Mouse (Mus musculus): Measurements from ENCODE around the gene Ptprk. TPM values are rescaled to one million over a fixed set of nuclear protein-coding genes. Genes with fewer than 3 reads are reported as not detected.

The Ptprk gene
- total RNA-seq, 2 experiments from 2014 or later: 9.4 to 14.2 TPM

DNA sequence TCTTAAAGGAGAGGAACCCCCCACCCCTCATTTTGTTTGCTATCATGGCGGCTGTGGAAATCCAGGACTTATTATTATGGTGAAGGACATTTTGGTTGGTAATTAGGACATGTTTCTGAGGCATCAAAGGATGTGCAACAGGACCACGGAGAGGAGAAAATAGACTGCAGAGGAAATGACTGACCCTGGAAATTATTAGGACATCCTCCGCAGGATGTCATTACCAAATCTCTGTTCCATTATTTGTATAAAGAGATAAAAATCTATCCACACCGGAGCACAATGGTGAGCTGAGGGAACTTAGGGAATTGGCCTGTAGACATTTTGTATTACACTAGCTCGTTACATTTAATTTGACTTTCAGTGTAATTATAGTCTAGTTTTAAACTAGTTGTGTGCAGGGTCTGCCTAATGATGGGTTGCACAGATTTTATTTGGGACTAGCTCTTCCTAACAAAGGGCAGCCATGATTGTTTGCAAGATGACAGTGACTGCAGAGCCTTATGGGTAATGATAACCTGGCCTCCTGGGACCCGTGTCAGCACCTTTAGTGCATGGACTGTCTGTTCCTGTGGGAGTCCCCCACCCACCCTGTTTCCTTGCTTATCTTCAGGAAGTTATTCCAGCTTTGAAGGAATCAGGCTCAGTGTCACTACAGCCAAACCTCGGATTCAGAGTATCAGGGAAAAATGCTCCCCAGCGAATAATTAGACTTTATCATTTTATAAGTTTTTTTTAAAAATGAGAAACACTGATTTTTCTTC lies 38.4 kb downstream of the Ptprk start:
- no peak for DNase-seq

DNA sequence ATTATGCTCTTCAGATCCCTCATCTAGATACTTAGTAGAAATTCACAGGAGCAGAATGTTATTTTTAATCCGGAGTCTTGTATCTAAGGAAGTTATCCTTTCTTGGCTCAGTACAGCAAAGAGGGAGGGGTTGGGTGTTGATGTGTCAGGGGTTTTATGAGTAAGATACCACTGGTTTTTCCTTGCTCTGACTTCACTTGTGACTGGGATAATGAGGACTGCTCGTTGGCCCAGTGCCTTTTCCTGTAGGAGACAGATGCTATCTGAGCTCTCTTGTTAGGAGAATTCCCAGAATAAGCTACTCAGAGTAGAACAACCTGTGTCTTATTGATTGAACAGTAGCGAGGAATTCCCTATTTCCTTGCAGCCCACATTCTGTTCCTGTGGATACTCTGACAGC lies 39.3 kb downstream of the Ptprk start:
- no peak for DNase-seq

DNA sequence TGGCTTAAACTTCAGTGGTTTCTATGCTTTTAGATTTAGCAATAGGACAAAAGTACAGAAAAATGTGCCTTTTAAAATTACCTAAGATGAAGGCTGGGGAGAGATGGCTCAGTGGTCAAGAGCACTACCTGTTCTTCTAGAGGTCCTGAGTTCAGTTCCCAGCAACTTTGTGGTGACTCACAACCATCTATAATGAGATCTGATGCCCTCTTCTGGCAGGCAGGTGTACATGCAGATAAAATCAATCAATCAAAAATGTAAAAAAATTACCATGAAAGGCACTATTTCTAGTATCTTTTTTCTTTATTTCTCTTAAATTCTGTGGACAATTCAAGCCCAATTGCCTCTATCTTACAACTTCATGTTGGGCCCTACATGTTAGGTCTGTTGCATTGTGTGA lies 42.4 kb downstream of the Ptprk start:
- DNase-seq: no peak

DNA sequence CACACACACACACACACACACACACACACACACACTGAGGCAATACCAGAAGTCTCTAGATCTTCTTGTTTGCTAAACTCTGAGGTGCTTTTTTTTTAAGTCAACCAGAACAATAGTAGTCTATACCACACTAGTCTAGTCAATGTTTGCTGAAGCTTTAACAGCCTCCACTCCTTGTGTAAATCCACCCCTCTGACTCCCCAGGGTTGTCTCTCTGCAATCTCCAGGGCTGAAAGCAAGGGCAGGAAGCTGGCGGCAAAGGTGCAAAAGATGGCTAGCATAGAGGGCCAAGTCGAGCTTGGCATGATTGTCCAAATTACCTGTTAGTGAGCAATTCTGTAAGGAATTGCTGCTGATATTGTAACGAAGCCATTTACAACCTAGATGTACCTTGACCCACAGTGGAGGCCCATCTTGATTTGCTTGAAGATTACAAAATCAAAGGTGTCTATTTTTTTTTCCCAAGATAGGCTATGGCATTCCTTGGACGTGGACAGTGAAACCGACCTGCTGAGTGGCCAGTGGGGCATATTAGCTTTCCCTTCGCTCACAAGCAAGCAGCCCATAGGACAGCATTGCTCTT lies 44.3 kb downstream of the Ptprk start:
- no peak for DNase-seq

DNA sequence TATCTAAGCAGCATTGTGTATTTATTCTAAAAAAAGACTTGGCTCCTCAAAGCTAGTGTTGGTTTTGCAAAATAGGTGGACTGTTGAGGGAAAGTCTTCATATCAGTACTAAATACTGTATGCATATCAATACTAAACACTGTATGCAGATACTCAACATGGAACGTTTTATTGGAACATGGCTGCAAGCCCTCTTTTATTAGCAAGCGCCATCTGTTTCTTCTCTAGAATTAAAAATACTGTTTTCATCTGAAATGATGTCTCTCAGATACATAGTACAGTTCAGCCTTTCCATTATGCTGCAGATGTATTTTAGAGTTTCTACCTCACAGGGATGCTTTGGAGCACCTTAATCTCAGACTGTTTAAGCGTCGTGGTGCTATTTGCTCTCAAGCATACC lies 49.3 kb downstream of the Ptprk start:
- no peak for DNase-seq

DNA sequence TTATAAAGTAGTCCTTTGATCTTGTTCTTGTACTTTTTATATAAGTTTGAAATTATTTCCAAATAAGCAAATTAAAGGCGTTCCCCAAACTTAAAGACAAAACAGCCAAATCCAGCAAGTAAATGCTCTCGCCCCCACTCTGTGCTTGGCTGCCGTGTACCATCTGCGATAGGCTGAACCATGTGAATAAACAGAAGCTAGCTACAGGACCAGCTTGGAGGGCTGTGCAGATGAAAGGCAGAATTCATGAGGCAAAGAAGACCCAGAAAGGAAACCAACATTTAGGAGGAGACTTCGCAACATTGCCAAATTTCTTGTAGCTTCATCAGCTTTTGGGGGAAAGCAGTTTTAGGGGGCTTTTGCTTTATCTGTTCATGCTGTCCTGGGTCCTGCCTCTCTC lies 53.4 kb downstream of the Ptprk start:
- DNase-seq: no peak

- no peak for DNase-seq
Observed at GRCm38 (mm10) chr10:28128450-28128849, 53.8 kb downstream of the Ptprk start.

DNA sequence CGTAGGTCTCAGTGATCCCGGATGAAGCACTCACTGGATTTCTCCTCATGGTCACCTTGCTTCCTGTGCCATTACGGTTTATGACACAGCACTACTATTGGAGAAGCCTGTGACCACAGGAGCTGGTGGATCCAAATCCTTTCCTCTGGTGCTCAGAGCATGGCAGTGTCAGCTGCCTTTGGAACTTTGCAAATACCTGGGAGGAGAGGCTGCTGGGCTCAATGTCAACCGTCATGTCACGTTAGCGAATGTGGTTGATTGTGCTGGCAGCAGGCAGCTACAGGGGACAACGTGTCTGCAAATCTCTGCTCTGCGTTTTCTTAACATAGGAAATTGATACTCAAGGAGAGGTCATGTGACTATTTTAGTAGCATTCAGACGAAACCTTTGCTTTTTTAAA lies 55.8 kb downstream of the Ptprk start:
- no peak for DNase-seq

- no peak for DNase-seq
Observed at GRCm38 (mm10) chr10:28133770-28134169, 59.1 kb downstream of the Ptprk start.

GRCm38 (mm10) chr10:28138399-28138798 lies 63.8 kb downstream of the Ptprk start:
- no peak for DNase-seq

GRCm38 (mm10) chr10:28144459-28144858 lies 69.8 kb downstream of the Ptprk start:
- no peak for DNase-seq

DNA sequence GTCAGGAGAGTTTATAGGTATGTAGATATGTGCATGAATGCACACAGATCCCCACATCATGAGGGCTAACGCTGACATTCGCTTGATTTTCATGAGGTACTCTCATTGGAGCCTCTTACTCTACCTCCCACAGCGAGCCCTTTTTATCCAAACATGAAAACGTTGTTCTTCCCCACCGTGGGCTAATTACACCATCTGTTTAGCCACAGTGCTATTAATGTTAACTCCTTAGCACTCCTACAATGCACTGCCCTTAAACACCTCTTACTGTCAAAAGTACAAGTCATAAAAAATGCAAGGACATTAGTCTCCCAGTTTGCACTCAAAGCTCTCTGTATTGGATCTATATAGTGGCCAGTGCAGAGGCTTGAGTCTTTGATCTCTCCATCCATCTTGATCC lies 70.7 kb downstream of the Ptprk start:
- no peak for DNase-seq

GRCm38 (mm10) chr10:28155688-28156685 lies 81.4 kb downstream of the Ptprk start:
- no peak for DNase-seq

DNA sequence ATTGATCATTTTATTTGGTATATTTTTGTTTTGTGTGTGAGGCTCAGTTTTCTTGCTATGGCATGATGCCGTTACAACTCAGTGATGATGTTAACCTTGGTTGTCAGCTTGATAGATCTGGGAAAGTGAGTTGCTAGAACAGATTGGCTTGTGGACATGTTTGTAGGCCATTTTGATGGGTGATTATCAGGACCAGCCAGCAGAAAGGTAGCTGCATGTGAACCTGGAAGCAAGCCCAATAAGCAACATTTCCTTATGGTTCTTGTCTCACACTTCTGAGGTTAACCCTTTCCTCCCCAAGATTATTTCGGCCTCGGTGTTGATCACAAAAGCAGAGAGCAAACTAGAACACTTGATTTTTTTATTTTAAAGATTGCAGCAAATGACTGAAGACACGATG lies 85.1 kb downstream of the Ptprk start:
- no peak for DNase-seq

DNA sequence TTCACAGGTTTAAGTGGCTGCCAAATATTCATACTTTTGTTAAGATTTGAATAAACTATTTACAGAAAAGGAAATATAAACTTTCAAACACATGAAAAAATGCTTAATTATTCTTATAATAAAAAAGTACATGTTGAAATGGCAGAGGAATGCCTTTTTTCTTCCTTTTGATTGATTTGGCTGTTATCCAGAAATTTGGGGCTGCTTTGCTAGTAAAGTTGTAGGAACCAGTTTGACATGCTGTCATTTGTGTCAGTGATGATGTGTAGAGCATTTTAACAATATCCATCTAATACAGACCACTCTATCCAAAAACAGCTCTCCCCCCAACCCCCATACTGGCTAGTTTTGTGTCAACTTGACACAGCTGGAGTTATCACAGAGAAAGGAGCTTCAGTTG lies 86.7 kb downstream of the Ptprk start:
- DNase-seq: no peak

GRCm38 (mm10) chr10:28164250-28164649 lies 89.6 kb downstream of the Ptprk start:
- DNase-seq: peak; percentile 12

DNA sequence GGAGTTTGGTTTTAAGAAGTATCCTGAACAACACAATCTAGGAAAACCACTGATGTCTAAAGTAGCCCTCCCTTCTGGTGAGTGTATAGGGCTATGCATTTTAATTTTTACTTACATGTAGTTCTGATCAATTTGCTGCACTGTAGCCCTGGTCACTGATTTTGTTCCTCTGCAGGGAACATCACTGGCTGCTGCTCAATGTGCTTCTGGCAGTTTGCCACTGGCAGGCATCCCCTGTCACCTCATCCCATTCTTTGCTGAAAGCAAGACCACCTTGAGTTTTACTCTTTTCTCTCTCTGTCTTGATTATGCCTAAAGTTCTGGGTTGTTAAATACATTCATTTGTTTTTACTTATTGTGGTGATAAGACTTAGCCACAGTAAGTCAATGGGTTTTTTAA lies 90.1 kb downstream of the Ptprk start:
- no peak for DNase-seq

DNA sequence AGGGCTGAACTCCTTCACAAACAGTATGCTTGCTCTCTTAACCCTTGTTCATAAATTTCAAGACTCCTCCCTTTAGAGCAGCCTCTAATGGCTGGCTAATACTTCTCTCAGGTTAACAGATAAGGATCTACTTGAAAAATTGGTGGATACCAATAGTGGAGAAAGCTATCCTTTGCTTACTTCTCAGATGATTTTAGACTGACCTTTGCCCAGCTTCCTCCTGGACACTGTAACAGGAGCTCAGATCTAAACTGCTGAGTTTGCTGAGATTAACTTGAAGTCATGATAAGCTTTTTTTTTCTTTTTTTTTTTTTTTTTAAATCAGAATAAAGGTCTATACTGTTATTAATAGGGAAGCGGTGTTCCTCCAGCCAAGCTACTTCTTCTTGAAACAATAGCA lies 92.0 kb downstream of the Ptprk start:
- DNase-seq: no peak

DNA sequence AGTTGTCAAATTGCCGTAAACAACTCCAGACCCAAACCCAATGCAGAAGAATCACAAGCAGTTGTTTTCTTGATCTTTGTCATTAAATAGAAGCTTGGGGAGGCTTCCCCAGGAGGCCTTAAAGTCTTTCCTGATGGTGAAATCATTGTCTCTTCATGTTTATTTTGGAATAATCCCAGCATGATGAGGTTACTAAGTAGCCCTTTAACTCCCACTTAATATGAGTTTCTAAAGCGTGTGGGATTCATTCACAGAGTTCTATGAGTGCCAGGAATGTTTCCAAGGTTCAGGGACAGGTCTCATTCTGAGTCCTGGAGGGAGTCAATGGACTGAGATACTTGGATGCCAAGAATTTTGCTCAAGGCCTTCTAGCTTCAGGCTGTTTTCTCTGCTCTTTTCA lies 92.5 kb downstream of the Ptprk start:
- no peak for DNase-seq

GRCm38 (mm10) chr10:28171196-28171595 lies 96.6 kb downstream of the Ptprk start:
- no peak for DNase-seq

- DNase-seq: no peak
Observed at GRCm38 (mm10) chr10:28178876-28179275, 104.3 kb downstream of the Ptprk start.

DNA sequence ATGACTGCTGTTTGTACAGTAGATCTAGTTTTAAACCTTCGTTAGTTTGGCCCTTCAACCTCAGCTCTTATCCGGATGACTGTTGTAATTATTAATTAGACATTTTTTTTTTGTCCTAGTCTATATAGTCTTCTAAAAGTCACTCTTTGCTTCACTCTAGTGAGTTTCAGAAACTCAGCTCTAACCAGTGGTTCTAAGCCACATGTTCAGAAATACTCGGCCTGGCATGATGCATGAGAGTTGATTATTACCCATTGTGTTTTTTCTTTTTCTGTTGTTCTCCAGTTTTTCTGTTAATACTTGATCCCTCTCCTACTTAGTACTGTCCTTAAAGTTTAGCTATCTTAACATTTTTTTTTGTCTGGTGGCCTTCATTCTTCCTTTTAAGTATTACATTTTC lies 107.5 kb downstream of the Ptprk start:
- DNase-seq: no peak

GRCm38 (mm10) chr10:28184675-28185074 lies 110.1 kb downstream of the Ptprk start:
- no peak for DNase-seq

Data from gastrocnemius, postnatal 10 days (tissue).